In genomic region chr11:69680136-69680855, GRCm38 (mm10) we compare ENCODE assay signal across 8 mouse cellular contexts. TPM values are rescaled to one million over a fixed set of nuclear protein-coding genes. Genes with fewer than 3 reads are reported as not detected.
DNase-seq lines count a peak whose midpoint lies in the region; ATAC-seq and TF ChIP-seq lines count a peak whose summit lies in the region.

No protein-coding gene starts in this region.

- no peak for DNase-seq in heart, postnatal 36 days
- no peak for DNase-seq in G1E (ENCODE audit: low spot score)
- no peak for DNase-seq in forebrain, postnatal 0 days
- no peak for DNase-seq in liver, postnatal 0 days
- no peak for DNase-seq in layer of hippocampus, adult 9-11 months
- DNase-seq in retina, embryonic 14.5 days (ENCODE audit: low spot score), result no peak
- no peak for DNase-seq in adrenal gland, postnatal 10 days

- peak overlapping the region; percentile 79; the same call in 1 of the 2 replicates for H3K9ac ChIP-seq in heart, embryonic 14.5 days (ENCODE audit: low read length)
- H3K9ac ChIP-seq in forebrain, postnatal 0 days, result peak overlapping the region; percentile 69; the same call in 1 of the 2 replicates
- no peak overlapping the region for H3K9ac ChIP-seq in liver, postnatal 0 days (replicated peaks)

- no peaks in the 10 kb centered on the region for H3K9me3 ChIP-seq in heart, embryonic 14.5 days (ENCODE audit: control insufficient read depth, low read length)
- no peaks in the 10 kb centered on the region for H3K9me3 ChIP-seq in G1E (replicated peaks)
- H3K9me3 ChIP-seq in forebrain, postnatal 0 days (ENCODE audit: low read length), result no peaks in the 10 kb centered on the region
- H3K9me3 ChIP-seq in liver, postnatal 0 days (ENCODE audit: low read length), result no peaks in the 10 kb centered on the region

- H3K27me3 ChIP-seq in heart, embryonic 14.5 days (ENCODE audit: control insufficient read depth, insufficient read depth, low read length), result no peaks in the 10 kb centered on the region
- peaks cover 19% of the 10 kb centered on the region for H3K27me3 ChIP-seq in G1E (ENCODE audit: insufficient read depth, low read length)
- H3K27me3 ChIP-seq in forebrain, postnatal 0 days (ENCODE audit: insufficient read depth, low read length), result no peaks in the 10 kb centered on the region
- no peaks in the 10 kb centered on the region for H3K27me3 ChIP-seq in liver, postnatal 0 days (ENCODE audit: insufficient read depth, low read length)

- WGBS in heart, embryonic 14.5 days, result 88% methylated on average over 29 of the region's 30 CpGs
- WGBS in forebrain, postnatal 0 days, result 91% methylated on average over 30 of the region's 30 CpGs
- 86% methylated on average over 30 of the region's 30 CpGs for WGBS in liver, postnatal 0 days (ENCODE audit: insufficient replicate concordance)

- TF ChIP-seq EP300 in liver, postnatal 0 days (IDR thresholded peaks at IDR 0.05; ENCODE audit: low read depth), result no peak

- 0 out of 4 replicates have a peak overlapping the region, but pooled peaks of 1 of the 2 experiments have one; percentile 1 for H3K27ac ChIP-seq in heart, embryonic 14.5 days (replicated peaks in 1 of 2; ENCODE audit: control insufficient read depth in 1 of 2, insufficient read depth in 1 of 2, low read depth in 2 of 2, low read length in 2 of 2)
- H3K27ac ChIP-seq in forebrain, postnatal 0 days (ENCODE audit: low read depth, low read length), result no peak overlapping the region
- H3K27ac ChIP-seq in liver, postnatal 0 days (ENCODE audit: low read depth), result no peak overlapping the region

- H3K36me3 ChIP-seq in heart, embryonic 14.5 days (ENCODE audit: control insufficient read depth, insufficient read depth, low read length), result peaks cover 51% of the 10 kb centered on the region
- H3K36me3 ChIP-seq in G1E (replicated peaks), result peaks cover 53% of the 10 kb centered on the region
- peaks cover 29% of the 10 kb centered on the region for H3K36me3 ChIP-seq in forebrain, postnatal 0 days (ENCODE audit: insufficient read depth)
- peaks cover 27% of the 10 kb centered on the region for H3K36me3 ChIP-seq in liver, postnatal 0 days (replicated peaks; ENCODE audit: insufficient read depth, low read length)

- intact Hi-C loops in heart, postnatal 36 days (cut with DNase I), result loop anchor here (5.0 kb wide), 2 partner anchors 122 to 197 kb away; partner anchors contain the start of genes Fgf11 and Tmem95

- H3K4me1 ChIP-seq in heart, embryonic 14.5 days (ENCODE audit: control insufficient read depth in 2 of 2, insufficient read depth in 2 of 2, low read length in 2 of 2), result peaks cover 3 to 19% of the 10 kb centered on the region in 2 experiments
- peaks cover 67% of the 10 kb centered on the region for H3K4me1 ChIP-seq in G1E (ENCODE audit: insufficient read depth, low read depth, low read length)
- peaks cover 14% of the 10 kb centered on the region for H3K4me1 ChIP-seq in forebrain, postnatal 0 days (ENCODE audit: insufficient read depth)
- peaks cover 23% of the 10 kb centered on the region for H3K4me1 ChIP-seq in liver, postnatal 0 days (ENCODE audit: insufficient read depth)

- no peak for TF ChIP-seq CTCF in G1E (IDR thresholded peaks at IDR 0.05; ENCODE audit: low read depth, low read length)
- TF ChIP-seq CTCF in forebrain, postnatal 0 days (IDR thresholded peaks at IDR 0.05; ENCODE audit: low read depth), result no peak
- TF ChIP-seq CTCF in liver, postnatal 0 days (IDR thresholded peaks at IDR 0.05; ENCODE audit: low read depth), result 0 out of 2 replicates have a peak, but pooled peaks have one; percentile 5

- H3K4me2 ChIP-seq in heart, embryonic 14.5 days (ENCODE audit: low read length), result peak overlapping the region; percentile 92
- H3K4me2 ChIP-seq in forebrain, postnatal 0 days (ENCODE audit: low read depth), result peak overlapping the region; percentile 82
- H3K4me2 ChIP-seq in liver, postnatal 0 days (ENCODE audit: low read depth, low read length), result peak overlapping the region; percentile 99

- H3K4me3 ChIP-seq in heart, embryonic 14.5 days (ENCODE audit: control insufficient read depth in 1 of 2, insufficient read depth in 1 of 2, low read depth in 1 of 2, low read length in 2 of 2), result peak overlapping the region in 1 of 2 experiments; percentile 56; a peak in 2 of 4 replicates
- peak overlapping the region; percentile 85 for H3K4me3 ChIP-seq in G1E (ENCODE audit: low read depth, low read length)
- 0 out of 2 replicates have a peak overlapping the region, but pooled peaks have one; percentile 74 for H3K4me3 ChIP-seq in forebrain, postnatal 0 days (ENCODE audit: low read depth, low read length)
- H3K4me3 ChIP-seq in liver, postnatal 0 days (ENCODE audit: low read depth, low read length), result peak overlapping the region; percentile 92

- ATAC-seq in heart, embryonic 14.5 days (ENCODE audit: insufficient number of reproducible peaks, insufficient read depth, low FRiP score, low read depth), result no peak
- no peak for ATAC-seq in G1E (ENCODE audit: extremely low read depth, insufficient number of reproducible peaks, low FRiP score, poor library complexity, severe bottlenecking)
- no peak for ATAC-seq in forebrain, postnatal 0 days
- no peak for ATAC-seq in liver, postnatal 0 days

RNA-seq across cellular contexts. Expression of gene Senp3, which starts 1.6 kb away (rescaled TPM):
- polyA plus RNA-seq in heart, embryonic 14.5 days (2014; fragmentation: Nextera tagmentation; extraction: Ambion mirVana), result 43.2 and 59.4 TPM in 2 replicates
- total RNA-seq in heart, postnatal 36 days (2021), result 10 to 100 TPM; 30.4 to 31.8 TPM
- 111 and 128 TPM in 2 replicates for total RNA-seq in G1E (2014; fragmentation: Nextera tagmentation)
- total RNA-seq in G1E (2017), result 107 and 111 TPM in 2 replicates
- polyA plus RNA-seq in G1E (2012), result 125 and 142 TPM in 2 replicates
- 79.2 and 82.4 TPM in 2 replicates for total RNA-seq in forebrain, postnatal 0 days (2014; rRNA removed)
- 60.6 and 77.6 TPM in 2 replicates for polyA plus RNA-seq in forebrain, postnatal 0 days (2015; fragmentation: Nextera tagmentation; extraction: Ambion mirVana)
- 14.5 and 15.2 TPM in 2 replicates for polyA plus RNA-seq in liver, postnatal 0 days (2015; fragmentation: Nextera tagmentation; extraction: Ambion mirVana)
- total RNA-seq in adrenal gland, postnatal 10 days (2021), result 10 to 100 TPM; 62.6 to 76.3 TPM

RNA-seq across cellular contexts. Expression of gene Tnfsf13, which starts 5.3 kb away (rescaled TPM):
- polyA plus RNA-seq in heart, embryonic 14.5 days (2014; fragmentation: Nextera tagmentation; extraction: Ambion mirVana), result 0.24 and 0.63 TPM in 2 replicates
- 1 to 10 TPM; 1.4 to 2.4 TPM for total RNA-seq in heart, postnatal 36 days (2021)
- total RNA-seq in G1E (2014; fragmentation: Nextera tagmentation) (not detected in 2 replicates), G1E (2017) (not detected in 2 replicates)
- polyA plus RNA-seq in G1E (2012), result not detected in 2 replicates
- total RNA-seq in forebrain, postnatal 0 days (2014; rRNA removed), result 1.3 TPM in 1 of 2 replicates, not detected in the other
- 0.48 and 0.61 TPM in 2 replicates for polyA plus RNA-seq in forebrain, postnatal 0 days (2015; fragmentation: Nextera tagmentation; extraction: Ambion mirVana)
- 0.46 and 0.83 TPM in 2 replicates for polyA plus RNA-seq in liver, postnatal 0 days (2015; fragmentation: Nextera tagmentation; extraction: Ambion mirVana)
- 1 to 10 TPM; 2.0 to 5.0 TPM for total RNA-seq in adrenal gland, postnatal 10 days (2021)

RNA-seq across cellular contexts. Expression of gene Eif4a1, which starts 8.1 kb away (rescaled TPM):
- 313 and 403 TPM in 2 replicates for polyA plus RNA-seq in heart, embryonic 14.5 days (2014; fragmentation: Nextera tagmentation; extraction: Ambion mirVana)
- total RNA-seq in heart, postnatal 36 days (2021), result 100 to 1,000 TPM; 188 to 222 TPM
- total RNA-seq in G1E (2014; fragmentation: Nextera tagmentation) (986 and 993 TPM in 2 replicates), G1E (2017) (986 and 1,008 TPM in 2 replicates)
- 197 and 231 TPM in 2 replicates for polyA plus RNA-seq in G1E (2012)
- total RNA-seq in forebrain, postnatal 0 days (2014; rRNA removed), result 1,003 and 1,045 TPM in 2 replicates
- 614 and 772 TPM in 2 replicates for polyA plus RNA-seq in forebrain, postnatal 0 days (2015; fragmentation: Nextera tagmentation; extraction: Ambion mirVana)
- polyA plus RNA-seq in liver, postnatal 0 days (2015; fragmentation: Nextera tagmentation; extraction: Ambion mirVana), result 199 and 203 TPM in 2 replicates
- total RNA-seq in adrenal gland, postnatal 10 days (2021), result 100 to 1,000 TPM; 598 to 631 TPM

RNA-seq across cellular contexts. Expression of gene Cd68, which starts 14.3 kb away (rescaled TPM):
- polyA plus RNA-seq in heart, embryonic 14.5 days (2014; fragmentation: Nextera tagmentation; extraction: Ambion mirVana), result 12.1 and 14.4 TPM in 2 replicates
- 1 to 10 TPM; 8.7 to 9.1 TPM for total RNA-seq in heart, postnatal 36 days (2021)
- total RNA-seq in G1E (2014; fragmentation: Nextera tagmentation) (3.5 TPM in 1 of 2 replicates, not detected in the other), G1E (2017) (5.0 and 6.1 TPM in 2 replicates)
- 2.2 and 2.3 TPM in 2 replicates for polyA plus RNA-seq in G1E (2012)
- total RNA-seq in forebrain, postnatal 0 days (2014; rRNA removed), result 6.4 and 7.7 TPM in 2 replicates
- 16.0 and 16.3 TPM in 2 replicates for polyA plus RNA-seq in forebrain, postnatal 0 days (2015; fragmentation: Nextera tagmentation; extraction: Ambion mirVana)
- polyA plus RNA-seq in liver, postnatal 0 days (2015; fragmentation: Nextera tagmentation; extraction: Ambion mirVana), result 30.1 and 32.5 TPM in 2 replicates
- 10 to 100 TPM in 1 of 2 experiments, 1 to 10 TPM in 1; 9.8 to 12.0 TPM for total RNA-seq in adrenal gland, postnatal 10 days (2021)

RNA-seq across cellular contexts. Expression of gene Tnfsf12, which starts 15.4 kb away (rescaled TPM):
- 7.7 and 10.3 TPM in 2 replicates for polyA plus RNA-seq in heart, embryonic 14.5 days (2014; fragmentation: Nextera tagmentation; extraction: Ambion mirVana)
- 10 to 100 TPM; 16.3 to 21.0 TPM for total RNA-seq in heart, postnatal 36 days (2021)
- total RNA-seq in G1E (2014; fragmentation: Nextera tagmentation) (not detected in 2 replicates), G1E (2017) (not detected in 2 replicates)
- not detected in 2 replicates for polyA plus RNA-seq in G1E (2012)
- total RNA-seq in forebrain, postnatal 0 days (2014; rRNA removed), result 3.3 and 6.7 TPM in 2 replicates
- polyA plus RNA-seq in forebrain, postnatal 0 days (2015; fragmentation: Nextera tagmentation; extraction: Ambion mirVana), result 4.3 and 7.4 TPM in 2 replicates
- 2.8 and 3.6 TPM in 2 replicates for polyA plus RNA-seq in liver, postnatal 0 days (2015; fragmentation: Nextera tagmentation; extraction: Ambion mirVana)
- 10 to 100 TPM; 18.1 to 19.2 TPM for total RNA-seq in adrenal gland, postnatal 10 days (2021)
